Mouse (Mus musculus) brain, embryonic 18.5 days (tissue): ENCODE data around the gene Tagln2.

Experiments
- DNase-seq: peaks from one replicate; pipeline ENCODE4 v3.0.0-alpha.2; 2012; ENCODE audit warnings: low read depth, low spot score

The Tagln2 gene

GRCm38 (mm10) chr1:172499765-172500441 is at the start of gene Tagln2:
TSS of gene Tagln2 (plus strand) at chr1:172500047.
- DNase-seq: no peak

GRCm38 (mm10) chr1:172450226-172450625 is 49.6 kb upstream of the Tagln2 start:
- no peak for DNase-seq

- DNase-seq: no peak
Observed at GRCm38 (mm10) chr1:172450848-172451470, 48.9 kb upstream of the Tagln2 start.

GRCm38 (mm10) chr1:172452911-172453310 is 46.9 kb upstream of the Tagln2 start:
- DNase-seq: no peak

- no peak for DNase-seq
Observed at GRCm38 (mm10) chr1:172453810-172454209, 46.0 kb upstream of the Tagln2 start.

GRCm38 (mm10) chr1:172455416-172455815 is 44.4 kb upstream of the Tagln2 start:
- DNase-seq: no peak

GRCm38 (mm10) chr1:172456001-172456677 is 43.7 kb upstream of the Tagln2 start:
- no peak for DNase-seq

- DNase-seq: no peak
Observed at GRCm38 (mm10) chr1:172457196-172457595, 42.7 kb upstream of the Tagln2 start.

- DNase-seq: no peak
Observed at GRCm38 (mm10) chr1:172458041-172458440, 41.8 kb upstream of the Tagln2 start.

- no peak for DNase-seq
Observed at GRCm38 (mm10) chr1:172461602-172462001, 38.2 kb upstream of the Tagln2 start.

- DNase-seq: no peak
Observed at GRCm38 (mm10) chr1:172462534-172462933, 37.3 kb upstream of the Tagln2 start.

GRCm38 (mm10) chr1:172463387-172464333 is 36.2 kb upstream of the Tagln2 start:
- no peak for DNase-seq

GRCm38 (mm10) chr1:172468301-172468877 is 31.5 kb upstream of the Tagln2 start:
- DNase-seq: no peak

- no peak for DNase-seq
Observed at GRCm38 (mm10) chr1:172469373-172469772, 30.5 kb upstream of the Tagln2 start.

- DNase-seq: no peak
Observed at GRCm38 (mm10) chr1:172469810-172470448, 29.9 kb upstream of the Tagln2 start.

- DNase-seq: no peak
Observed at GRCm38 (mm10) chr1:172472909-172473308, 26.9 kb upstream of the Tagln2 start.

GRCm38 (mm10) chr1:172474196-172474595 is 25.7 kb upstream of the Tagln2 start:
- no peak for DNase-seq

- DNase-seq: no peak
Observed at GRCm38 (mm10) chr1:172475054-172475741, 24.6 kb upstream of the Tagln2 start, which contains the start of gene Slamf9. TSS of gene Slamf9 (plus strand) at chr1:172475358.

- no peak for DNase-seq
Observed at GRCm38 (mm10) chr1:172478020-172478419, 21.8 kb upstream of the Tagln2 start.

- DNase-seq: no peak
Observed at GRCm38 (mm10) chr1:172480376-172480775, 19.5 kb upstream of the Tagln2 start.
